Mouse (Mus musculus): ENCODE measurements around the gene 5430419D17Rik.
A peak's percentile ranks its signal among the peaks of the same experiment; 100 is the strongest.

The 5430419D17Rik gene

GRCm38 (mm10) chr7:131174121-131174520, at the start of gene 5430419D17Rik:
Gene 5430419D17Rik, plus strand, starts transcription at chr7:131174402.
- no peak for DNase-seq (ENCODE audit: low spot score)

- peak; percentile 40 for DNase-seq (ENCODE audit: low spot score)
Measured at GRCm38 (mm10) chr7:131130021-131130420, 44.2 kb upstream of the 5430419D17Rik start.

- DNase-seq (ENCODE audit: low spot score): peak; percentile 12
Measured at GRCm38 (mm10) chr7:131133181-131133580, 41.0 kb upstream of the 5430419D17Rik start.

GRCm38 (mm10) chr7:131146214-131146613, 28.0 kb upstream of the 5430419D17Rik start, which contains the start of gene 4933402N03Rik:
Gene 4933402N03Rik, minus strand, starts transcription at chr7:131146314.
- no peak for DNase-seq (ENCODE audit: low spot score)

- no peak for DNase-seq (ENCODE audit: low spot score)
Measured at GRCm38 (mm10) chr7:131150179-131150578, 24.0 kb upstream of the 5430419D17Rik start.

GRCm38 (mm10) chr7:131153044-131153443, 21.2 kb upstream of the 5430419D17Rik start:
- no peak for DNase-seq (ENCODE audit: low spot score)

GRCm38 (mm10) chr7:131162251-131162650, 12.0 kb upstream of the 5430419D17Rik start:
- DNase-seq (ENCODE audit: low spot score): no peak

GRCm38 (mm10) chr7:131167771-131168170, 6.4 kb upstream of the 5430419D17Rik start:
- no peak for DNase-seq (ENCODE audit: low spot score)

- no peak for DNase-seq (ENCODE audit: low spot score)
Measured at GRCm38 (mm10) chr7:131169099-131169498, 5.1 kb upstream of the 5430419D17Rik start.

GRCm38 (mm10) chr7:131182685-131183084, 8.5 kb downstream of the 5430419D17Rik start:
- peak; percentile 80 for DNase-seq (ENCODE audit: low spot score)

GRCm38 (mm10) chr7:131184339-131184738, 10.1 kb downstream of the 5430419D17Rik start:
- no peak for DNase-seq (ENCODE audit: low spot score)

- no peak for DNase-seq (ENCODE audit: low spot score)
Measured at GRCm38 (mm10) chr7:131187047-131187446, 12.8 kb downstream of the 5430419D17Rik start.

GRCm38 (mm10) chr7:131187996-131188395, 13.8 kb downstream of the 5430419D17Rik start:
- DNase-seq (ENCODE audit: low spot score): no peak

- no peak for DNase-seq (ENCODE audit: low spot score)
Measured at GRCm38 (mm10) chr7:131223086-131223485, 48.9 kb downstream of the 5430419D17Rik start.

GRCm38 (mm10) chr7:131236091-131236490, 61.9 kb downstream of the 5430419D17Rik start:
- DNase-seq (ENCODE audit: low spot score): no peak

- no peak for DNase-seq (ENCODE audit: low spot score)
Measured at GRCm38 (mm10) chr7:131244993-131245392, 70.8 kb downstream of the 5430419D17Rik start.

- no peak for DNase-seq (ENCODE audit: low spot score)
Measured at GRCm38 (mm10) chr7:131256841-131257240, 82.6 kb downstream of the 5430419D17Rik start.

GRCm38 (mm10) chr7:131257309-131257708, 83.1 kb downstream of the 5430419D17Rik start:
- no peak for DNase-seq (ENCODE audit: low spot score)

- DNase-seq (ENCODE audit: low spot score): no peak
Measured at GRCm38 (mm10) chr7:131260946-131261345, 86.7 kb downstream of the 5430419D17Rik start.

GRCm38 (mm10) chr7:131264251-131264650, 90.0 kb downstream of the 5430419D17Rik start:
- DNase-seq (ENCODE audit: low spot score): no peak

GRCm38 (mm10) chr7:131265851-131266250, 91.6 kb downstream of the 5430419D17Rik start:
- no peak for DNase-seq (ENCODE audit: low spot score)

GRCm38 (mm10) chr7:131297151-131297550, 122.9 kb downstream of the 5430419D17Rik start:
- DNase-seq (ENCODE audit: low spot score): no peak

- DNase-seq (ENCODE audit: low spot score): no peak
Measured at GRCm38 (mm10) chr7:131303340-131303739, 129.1 kb downstream of the 5430419D17Rik start.

GRCm38 (mm10) chr7:131306733-131307132, 132.5 kb downstream of the 5430419D17Rik start:
- no peak for DNase-seq (ENCODE audit: low spot score)

- DNase-seq (ENCODE audit: low spot score): no peak
Measured at GRCm38 (mm10) chr7:131314493-131314892, 140.3 kb downstream of the 5430419D17Rik start.
